Mouse (Mus musculus) gastrocnemius, adult 18-20 months (tissue): ENCODE data around the gene Scfd2. TPM values are rescaled to one million over a fixed set of nuclear protein-coding genes. Genes with fewer than 3 reads are reported as not detected.
A peak's percentile ranks its signal among the peaks of the same experiment; 100 is the strongest.

ENCODE experiments used
- DNase-seq: peaks from one replicate; pipeline ENCODE4 v3.0.0; 2021; ENCODE audit warnings: low spot score
- total RNA-seq, 2 experiments: library from RNA; stranded (reverse); gene quantifications; 2 replicates each; pipeline ENCODE4 v1.2.3; 2021

Scfd2 gene
- total RNA-seq, 2 experiments from 2014 or later, result 9.4 to 11.2 TPM

DNA sequence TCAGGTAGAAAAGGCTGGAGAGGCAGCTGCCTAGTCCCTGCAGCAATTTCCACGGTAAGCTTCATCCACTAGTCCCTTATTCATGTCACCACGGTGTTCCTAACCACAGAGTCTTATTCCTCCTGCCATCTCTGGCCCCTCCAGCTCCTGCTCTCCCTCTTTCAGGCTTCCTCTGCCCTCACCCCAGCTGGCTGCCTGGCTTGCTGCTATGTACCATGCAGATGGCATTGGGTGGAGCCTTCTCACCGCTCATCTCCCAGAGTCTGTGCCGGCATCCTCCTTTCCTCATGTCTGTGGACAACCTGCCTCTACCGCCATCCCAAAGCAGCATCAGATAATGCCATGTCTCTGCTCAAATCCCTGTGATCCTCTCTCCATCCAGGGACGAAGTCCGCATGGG is 218.0 kb downstream of the Scfd2 start:
- DNase-seq, result no peak

DNA sequence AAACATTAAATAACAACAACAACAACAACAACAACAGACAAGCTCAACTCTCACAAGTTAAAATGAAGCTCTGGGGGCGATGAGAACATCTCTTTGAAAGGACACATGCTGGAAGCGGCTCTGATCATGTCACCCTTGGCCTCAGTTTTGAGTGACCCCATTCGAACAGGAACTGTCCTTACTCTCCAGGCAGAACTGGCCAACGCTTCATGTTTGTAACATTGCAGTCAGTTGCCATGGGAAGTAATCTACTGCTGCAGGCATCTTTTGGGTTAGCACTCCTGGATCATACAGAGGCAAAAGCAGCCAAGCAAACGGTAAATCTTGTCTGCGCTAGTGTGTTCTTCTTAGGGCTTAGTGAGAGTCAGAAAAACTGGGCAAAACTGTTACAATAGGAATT is 219.7 kb downstream of the Scfd2 start:
- DNase-seq, result peak; percentile 66

- DNase-seq, result peak; percentile 70
Measured at GRCm38 (mm10) chr5:74311200-74311825, 220.2 kb downstream of the Scfd2 start.

GRCm38 (mm10) chr5:74310101-74310500 is 221.5 kb downstream of the Scfd2 start:
- DNase-seq, result no peak

DNA sequence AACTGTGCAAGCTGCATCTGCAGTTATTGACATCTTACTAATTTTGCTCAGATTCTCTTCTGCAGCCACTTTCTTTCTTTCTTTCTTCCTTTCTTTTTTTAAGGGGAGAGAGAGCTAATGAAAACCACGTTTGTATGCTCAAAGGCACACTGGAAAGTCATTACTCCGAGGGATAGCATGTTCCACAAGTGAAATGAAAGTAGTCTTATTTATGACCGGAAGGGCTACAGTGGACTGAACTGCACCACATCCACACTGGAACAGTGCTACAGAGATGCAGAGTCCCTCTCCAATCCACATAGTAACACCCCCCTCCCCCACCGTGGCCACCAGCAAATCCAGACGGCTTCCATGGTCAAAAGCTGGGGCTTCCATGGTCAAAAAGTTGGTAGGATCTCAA is 224.3 kb downstream of the Scfd2 start:
- no peak for DNase-seq

DNA sequence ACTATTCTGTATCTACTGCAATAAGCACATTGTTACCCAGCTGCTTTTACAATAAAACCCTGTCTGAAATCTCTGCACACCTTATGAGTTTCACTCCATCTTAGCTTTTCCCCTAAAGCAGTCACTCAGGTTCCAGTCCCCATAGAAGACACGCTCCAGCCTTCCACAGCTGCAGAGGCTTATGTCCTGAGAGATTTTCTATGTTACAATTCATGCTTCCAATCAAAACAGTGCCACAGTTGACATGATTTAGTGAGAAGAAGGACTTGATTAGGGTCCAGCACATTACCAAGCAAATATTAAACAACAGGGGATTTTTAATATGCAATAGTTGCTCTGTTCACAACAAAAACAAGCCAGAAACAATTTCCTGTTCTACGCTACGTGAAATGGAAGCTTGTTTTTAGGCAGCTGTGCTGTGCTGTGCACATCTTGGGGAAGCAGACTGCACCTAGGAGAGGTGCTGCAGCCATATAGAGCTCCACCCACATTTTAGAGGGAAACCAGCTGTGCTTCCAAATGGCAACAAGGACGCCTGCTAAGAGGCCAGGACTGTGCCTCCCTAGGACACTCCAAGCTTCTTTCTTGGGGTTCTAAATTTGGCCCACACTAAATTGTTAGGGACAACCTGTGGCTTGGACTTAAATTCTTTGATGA is 225.9 kb downstream of the Scfd2 start:
- DNase-seq, result peak; percentile 28

GRCm38 (mm10) chr5:74304767-74305166 is 226.8 kb downstream of the Scfd2 start:
- peak; percentile 86 for DNase-seq

DNA sequence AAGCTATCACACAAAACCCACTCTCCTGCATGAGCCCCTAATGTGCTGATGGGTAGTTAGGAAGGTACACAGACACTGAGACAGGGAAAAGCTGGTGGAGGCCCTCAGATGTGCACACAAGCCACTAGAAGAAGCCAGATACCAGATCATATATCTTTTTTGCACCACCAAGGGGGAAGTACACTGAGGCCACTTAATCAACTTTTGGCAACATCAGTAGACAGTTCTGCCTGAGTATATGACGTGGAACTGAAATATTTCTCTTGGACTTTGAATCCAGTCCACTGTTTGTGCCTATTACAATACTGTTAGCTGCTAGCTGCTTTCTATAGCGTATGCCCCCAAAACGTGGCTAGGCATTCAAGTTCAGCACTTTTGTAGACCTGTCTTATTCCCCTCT is 229.2 kb downstream of the Scfd2 start:
- no peak for DNase-seq

- no peak for DNase-seq
Measured at GRCm38 (mm10) chr5:74301443-74301842, 230.1 kb downstream of the Scfd2 start.

GRCm38 (mm10) chr5:74300931-74301330 is 230.6 kb downstream of the Scfd2 start:
- DNase-seq, result no peak

DNA sequence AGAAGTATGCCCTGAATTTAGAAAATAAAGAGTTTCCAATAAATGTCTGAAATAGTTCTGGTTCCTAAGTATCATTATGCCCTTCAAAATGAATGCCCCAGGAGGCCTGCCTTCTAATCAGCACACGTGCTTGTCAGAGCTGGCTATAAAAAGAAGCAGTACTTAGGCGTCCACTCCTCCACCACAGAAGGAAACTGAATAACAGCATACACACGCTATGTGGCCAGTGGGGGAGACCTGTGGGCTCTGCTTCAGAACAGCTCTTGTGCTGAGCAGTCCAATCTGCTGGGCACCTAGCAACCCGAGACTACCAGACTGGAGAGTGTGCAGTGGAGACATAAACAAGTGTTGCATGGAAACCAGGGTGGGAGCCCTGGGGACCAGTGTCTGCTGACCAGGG is 231.4 kb downstream of the Scfd2 start:
- no peak for DNase-seq

DNA sequence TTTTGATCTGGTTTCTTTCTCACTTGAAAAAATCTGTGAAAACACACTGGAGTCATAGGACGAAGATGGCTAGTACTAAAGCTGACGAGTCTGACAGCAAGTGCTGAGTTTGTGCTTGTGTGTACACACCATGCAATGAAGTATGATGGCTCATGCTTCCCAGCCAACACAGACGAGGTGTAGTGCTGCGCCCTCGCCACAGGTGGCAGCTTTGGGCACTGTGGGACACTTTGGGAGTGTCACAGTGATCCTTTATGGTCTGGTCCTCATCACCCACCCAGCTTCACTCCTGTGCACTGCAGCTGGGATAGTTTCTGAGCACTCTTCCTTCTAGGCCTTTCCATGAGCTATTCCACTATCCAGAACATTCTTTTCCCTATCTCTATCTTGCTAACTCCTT is 234.4 kb downstream of the Scfd2 start:
- DNase-seq, result no peak

DNA sequence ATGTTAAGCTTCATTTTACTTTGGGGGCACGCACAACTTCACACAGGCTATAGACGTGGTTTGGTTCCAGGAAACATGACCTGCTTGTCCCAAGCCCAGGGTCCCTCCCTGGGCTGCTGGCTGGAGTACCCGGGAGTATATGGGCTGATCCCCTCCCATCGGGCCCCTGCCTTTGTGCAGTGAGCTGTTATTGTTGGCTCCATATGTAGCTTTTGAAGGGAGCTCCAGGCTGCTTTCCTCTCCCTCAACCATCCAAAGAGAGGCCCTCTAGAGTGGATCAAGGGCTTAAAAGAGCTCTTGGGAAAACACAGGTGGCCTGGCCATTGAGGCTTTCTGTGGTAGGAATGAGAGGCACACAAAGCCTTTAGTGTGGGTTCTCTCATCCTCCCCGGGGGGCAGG is 235.5 kb downstream of the Scfd2 start:
- DNase-seq, result no peak

GRCm38 (mm10) chr5:74293513-74293912 is 238.0 kb downstream of the Scfd2 start:
- no peak for DNase-seq

DNA sequence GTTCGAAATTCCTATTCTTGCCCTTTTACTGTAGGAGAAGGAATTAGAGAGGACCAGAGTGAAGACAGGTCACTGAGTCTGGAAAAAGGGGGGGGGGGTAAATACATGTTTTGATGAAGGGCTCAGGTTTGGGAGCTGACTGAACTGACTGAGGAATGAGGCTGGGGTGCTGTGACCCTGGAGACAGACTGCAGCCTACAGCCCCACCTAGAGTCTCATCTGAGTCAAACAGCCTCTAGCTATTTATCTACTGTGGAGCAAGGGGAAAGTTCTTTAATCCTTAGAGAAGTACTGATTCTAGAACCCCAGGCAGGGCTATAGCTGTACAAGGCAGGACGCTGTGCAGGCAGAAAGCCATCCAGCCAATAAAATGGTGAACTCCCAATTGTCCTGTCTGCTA is 239.5 kb downstream of the Scfd2 start:
- DNase-seq, result no peak

GRCm38 (mm10) chr5:74291575-74291974 is 240.0 kb downstream of the Scfd2 start:
- no peak for DNase-seq

GRCm38 (mm10) chr5:74289957-74290356 is 241.6 kb downstream of the Scfd2 start:
- no peak for DNase-seq

DNA sequence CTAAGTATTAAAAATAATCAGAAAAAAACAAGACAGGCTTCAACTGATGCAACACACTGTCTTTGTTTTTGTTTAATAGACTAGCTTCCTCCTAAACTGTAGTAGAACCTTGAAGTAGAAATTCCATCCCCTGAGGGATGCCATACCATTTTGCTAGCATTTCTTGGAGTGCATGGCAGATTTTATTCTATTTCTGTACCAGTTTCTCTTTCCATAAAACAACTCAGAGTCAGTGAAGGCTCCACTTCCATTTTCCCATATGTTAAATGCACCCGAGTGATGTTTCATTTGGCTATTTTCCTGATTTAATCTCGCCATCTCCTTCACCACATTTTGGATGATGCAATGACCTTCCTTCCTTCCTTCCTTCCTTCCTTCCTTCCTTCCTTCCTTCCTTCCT is 243.4 kb downstream of the Scfd2 start:
- no peak for DNase-seq

GRCm38 (mm10) chr5:74286301-74286700 is 245.3 kb downstream of the Scfd2 start:
- no peak for DNase-seq

DNA sequence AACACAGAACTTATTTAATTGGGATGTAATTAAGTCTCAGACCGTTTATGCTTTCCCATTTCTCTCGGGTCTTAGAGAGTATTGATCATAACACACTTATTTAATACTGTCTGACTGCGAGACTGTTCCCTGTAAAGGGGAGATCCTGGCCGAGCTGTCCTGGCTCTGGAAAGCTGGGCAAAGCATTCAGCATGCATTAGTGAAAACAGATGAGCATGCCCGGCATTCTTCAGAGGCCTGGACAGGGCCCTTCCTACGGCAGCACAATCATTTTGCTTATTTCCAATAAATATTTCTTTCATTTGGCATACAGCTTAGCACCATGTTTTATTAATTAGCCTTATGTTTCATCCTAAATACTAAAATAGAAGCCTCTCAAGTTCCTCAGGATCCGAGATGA is 245.8 kb downstream of the Scfd2 start:
- no peak for DNase-seq

DNA sequence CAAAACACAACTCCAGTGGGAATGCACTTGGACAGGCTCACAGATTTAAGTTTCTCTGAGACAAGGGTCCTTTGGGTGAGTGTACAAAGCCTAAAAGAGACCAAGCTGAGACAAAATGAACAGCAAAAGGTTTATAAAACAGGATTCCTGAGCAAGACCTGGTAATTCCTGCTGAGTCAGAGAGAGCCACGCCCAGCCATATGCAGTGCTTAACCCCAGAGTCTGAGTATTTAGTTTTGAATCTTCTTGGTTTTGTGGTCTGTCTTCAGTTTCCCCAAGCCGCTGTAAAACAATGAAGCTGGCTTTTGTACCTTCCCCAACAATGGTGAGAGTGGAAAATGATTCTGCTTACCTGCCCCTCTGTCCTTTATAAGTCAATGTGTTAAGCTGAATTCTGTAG is 246.3 kb downstream of the Scfd2 start:
- no peak for DNase-seq

DNA sequence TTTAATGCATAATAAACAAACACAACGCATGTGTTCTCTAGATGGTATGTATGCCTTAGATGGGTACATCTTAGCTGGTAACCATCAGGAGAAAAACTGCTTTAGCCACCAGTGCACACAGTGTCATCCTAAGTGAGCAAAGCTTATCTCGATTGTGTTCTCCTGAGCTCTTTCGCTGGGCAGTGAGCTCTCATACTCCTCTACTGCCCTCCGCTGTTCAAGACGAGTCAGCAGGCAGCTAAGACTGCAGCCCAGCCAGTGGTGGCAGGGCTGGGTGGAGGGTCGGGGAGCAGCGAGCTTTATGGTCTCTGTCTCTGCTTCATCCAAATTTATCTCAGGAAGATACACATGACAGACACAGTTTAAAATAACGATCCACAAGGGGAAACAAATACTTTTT is 248.0 kb downstream of the Scfd2 start:
- no peak for DNase-seq

GRCm38 (mm10) chr5:74281480-74281879 is 250.1 kb downstream of the Scfd2 start:
- no peak for DNase-seq

DNA sequence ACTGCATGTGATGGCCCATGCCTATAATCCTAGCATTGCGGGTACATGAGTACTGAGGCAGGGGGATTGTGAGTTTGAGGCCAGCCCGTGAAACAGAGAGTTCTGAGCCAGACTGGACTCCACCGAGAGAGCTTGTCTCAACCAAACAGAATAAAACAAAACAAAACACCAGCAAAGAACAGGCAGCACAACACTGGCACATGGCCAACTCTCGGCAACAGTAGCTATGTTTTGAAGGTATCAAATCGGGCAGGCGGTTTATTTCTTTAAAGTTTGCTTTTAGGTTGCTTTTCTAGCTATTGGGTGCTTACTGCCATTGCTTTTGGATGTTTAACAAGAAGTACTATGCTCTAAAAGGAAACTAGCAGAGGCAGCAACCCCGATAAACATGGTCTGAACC is 251.9 kb downstream of the Scfd2 start:
- no peak for DNase-seq
